Mouse (Mus musculus): ENCODE results near the gene C030005K15Rik.

DNA sequence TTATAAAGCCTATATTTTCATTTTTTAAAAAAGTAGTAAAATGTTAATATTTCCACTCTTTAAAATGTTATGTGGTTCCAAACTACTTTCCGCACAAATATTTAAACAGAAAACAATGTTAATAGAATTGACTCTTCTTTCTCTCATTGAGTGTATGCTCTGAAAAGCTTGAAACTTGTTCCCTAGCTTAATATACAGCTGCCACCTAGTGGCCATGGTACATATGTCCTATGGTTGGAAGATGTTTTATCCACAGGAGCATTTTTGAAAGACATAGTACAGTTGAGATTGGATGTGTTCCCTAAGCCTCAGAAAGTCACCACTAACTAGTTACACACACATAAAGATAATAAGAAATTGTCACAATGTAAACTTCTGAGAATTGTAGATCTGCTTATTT, 22.0 kb downstream of the C030005K15Rik start:
- peak; percentile 19; the same call in 1 of the 2 replicates for TF ChIP-seq CTCF (IDR thresholded peaks at IDR 0.05; ENCODE audit: borderline replicate concordance, insufficient read depth, low read depth, low read length)
- TF ChIP-seq POLR2A (IDR thresholded peaks at IDR 0.05; ENCODE audit: borderline replicate concordance, insufficient read depth, low read length), result no peak

Data from cerebellum, adult 2 months (tissue).